Comparison of ENCODE assay signal across 7 mouse cellular contexts in the genomic region with DNA sequence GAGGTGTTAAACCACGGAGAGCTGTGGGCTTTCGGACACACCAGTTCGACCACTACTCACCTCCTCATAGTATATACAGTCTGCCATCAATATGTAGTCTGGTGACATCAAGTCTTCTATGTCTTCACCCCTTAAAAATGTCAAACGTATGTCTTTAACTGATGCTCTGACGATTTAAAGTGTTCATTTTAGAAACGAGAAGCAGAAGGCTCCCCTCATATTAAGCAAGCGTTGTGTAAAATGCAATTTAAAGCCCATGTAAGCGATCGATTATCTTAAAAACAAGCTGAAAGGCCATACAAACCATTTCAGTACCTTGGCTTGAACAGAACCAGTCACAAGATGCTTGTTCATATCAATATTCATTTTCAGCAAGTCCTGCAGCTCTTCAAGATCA. TPM values are rescaled to one million over a fixed set of nuclear protein-coding genes. Genes with fewer than 3 reads are reported as not detected.
A peak's percentile ranks its signal among the peaks of the same experiment; 100 is the strongest.
DNase-seq lines count a peak whose midpoint lies in the region; ATAC-seq and TF ChIP-seq lines count a peak whose summit lies in the region.

No protein-coding gene starts in this region.

- no peak for TF ChIP-seq CTCF in embryonic fibroblast, embryonic 13.5 days (IDR thresholded peaks at IDR 0.05; ENCODE audit: borderline replicate concordance, insufficient read depth, low read length)
- no peak for TF ChIP-seq CTCF in stomach, postnatal 0 days (IDR thresholded peaks at IDR 0.05; ENCODE audit: low read depth)

- no peaks in the 10 kb centered on the region for H3K27me3 ChIP-seq in limb, embryonic 12.5 days
- no peaks in the 10 kb centered on the region for H3K27me3 ChIP-seq in stomach, postnatal 0 days (ENCODE audit: control insufficient read depth, insufficient read depth, low read length)

- WGBS in limb, embryonic 12.5 days = 25% methylated on average over 9 of the region's 9 CpGs
- WGBS in stomach, postnatal 0 days = 15% methylated on average over 9 of the region's 9 CpGs

- TF ChIP-seq POLR2A in embryonic fibroblast, embryonic 13.5 days (IDR thresholded peaks at IDR 0.05; ENCODE audit: low read depth, low read length) = no peak

- H3K4me1 ChIP-seq in embryonic fibroblast, embryonic 13.5 days (ENCODE audit: control insufficient read depth, insufficient read depth, low read length) = no peaks in the 10 kb centered on the region
- H3K4me1 ChIP-seq in limb, embryonic 12.5 days (replicated peaks) = peaks cover 20% of the 10 kb centered on the region
- no peaks in the 10 kb centered on the region for H3K4me1 ChIP-seq in stomach, postnatal 0 days (replicated peaks; ENCODE audit: control insufficient read depth, insufficient read depth)

- DNase-seq in retina, embryonic 14.5 days (ENCODE audit: low spot score) = peak; percentile 9
- DNase-seq in retina, postnatal 1 day = no peak
- DNase-seq in stomach, postnatal 0 days (ENCODE audit: low spot score) = no peak
- no peak for DNase-seq in left cerebral cortex, postnatal 36 days (ENCODE audit: low spot score in 2 of 2)
- DNase-seq in adrenal gland, adult 8-10 months = no peak

- H3K4me3 ChIP-seq in embryonic fibroblast, embryonic 13.5 days (ENCODE audit: insufficient read depth, low read length) = peak overlapping the region; percentile 60
- peak overlapping the region; percentile 84 for H3K4me3 ChIP-seq in limb, embryonic 12.5 days (replicated peaks)
- H3K4me3 ChIP-seq in stomach, postnatal 0 days (ENCODE audit: low read depth, low read length) = peak overlapping the region; percentile 90

- H3K4me2 ChIP-seq in limb, embryonic 12.5 days = peak overlapping the region; percentile 71
- peak overlapping the region; percentile 76 for H3K4me2 ChIP-seq in stomach, postnatal 0 days (replicated peaks; ENCODE audit: low read depth)

- peaks cover 59% of the 10 kb centered on the region for H3K36me3 ChIP-seq in limb, embryonic 12.5 days
- H3K36me3 ChIP-seq in stomach, postnatal 0 days (ENCODE audit: control insufficient read depth, insufficient read depth, low read length) = peaks cover 10% of the 10 kb centered on the region

- peak overlapping the region; percentile 87 for H3K9ac ChIP-seq in limb, embryonic 12.5 days (replicated peaks)
- H3K9ac ChIP-seq in stomach, postnatal 0 days (ENCODE audit: low read length) = peak overlapping the region; percentile 82

- intact Hi-C loops in left cerebral cortex, postnatal 36 days (cut with DNase I) = no loop called here

- ATAC-seq in limb, embryonic 12.5 days (ENCODE audit: insufficient number of reproducible peaks, insufficient read depth, low FRiP score, low TSS enrichment, low read depth) = no peak
- ATAC-seq in stomach, postnatal 0 days (ENCODE audit: low FRiP score, low TSS enrichment) = no peak

- no peak for TF ChIP-seq EP300 in stomach, postnatal 0 days (optimal IDR thresholded peaks at IDR 0.05)

- H3K9me3 ChIP-seq in limb, embryonic 12.5 days = no peaks in the 10 kb centered on the region
- H3K9me3 ChIP-seq in stomach, postnatal 0 days (ENCODE audit: control insufficient read depth, low read length) = no peaks in the 10 kb centered on the region

- no peak overlapping the region for H3K27ac ChIP-seq in embryonic fibroblast, embryonic 13.5 days (ENCODE audit: insufficient read depth, low read length)
- H3K27ac ChIP-seq in limb, embryonic 12.5 days = peak overlapping the region; percentile 81
- H3K27ac ChIP-seq in stomach, postnatal 0 days (replicated peaks) = peak overlapping the region; percentile 71

RNA-seq across cellular contexts. Expression of gene Vcpkmt, which starts 0.6 kb away (rescaled TPM):
- 14.5 and 14.7 TPM in 2 replicates for polyA plus RNA-seq in embryonic fibroblast, embryonic 13.5 days (2011; ENCODE audit: insufficient read length, low read depth, missing spikeins)
- polyA plus RNA-seq in limb, embryonic 12.5 days (2016; fragmentation: Nextera tagmentation; extraction: Ambion mirVana) = 32.1 and 38.2 TPM in 2 replicates
- polyA plus RNA-seq in stomach, postnatal 0 days (2015; fragmentation: Nextera tagmentation; extraction: Ambion mirVana) = 24.4 and 24.7 TPM in 2 replicates
- total RNA-seq in left cerebral cortex, postnatal 36 days (2021) = 10 to 100 TPM; 20.3 to 24.8 TPM
- total RNA-seq in adrenal gland, adult 8-10 months (2022) = 10 to 100 TPM; 14.5 to 21.8 (median 18.3) TPM
